Mouse (Mus musculus) limb, embryonic 11.5 days (tissue): ENCODE results near the gene Plxnc1. TPM values are rescaled to one million over a fixed set of nuclear protein-coding genes. Genes with fewer than 3 reads are reported as not detected.

Experiments used
- ATAC-seq: fragments of 200-750 bp; cut with Nextera tagmentation; 2 replicates; pipeline ENCODE4 v1.8.0; 2017; ENCODE audit warnings: low read depth; ENCODE audit not compliant: insufficient number of reproducible peaks, low FRiP score, low TSS enrichment
- DNase-seq: peaks from one replicate; pipeline ENCODE4 v3.0.0-alpha.2; 2015; ENCODE audit warnings: low spot score
- H3K27ac ChIP-seq: fragments of 300-500 bp; sonication (generic); replicated peaks from 2 replicates; pipeline ENCODE4 v1.5.1; 2014; ENCODE audit warnings: low read depth, mild to moderate bottlenecking, low read length
- H3K27me3 ChIP-seq: fragments of 300-500 bp; sonication (generic); 2 replicates; pipeline ENCODE4 v1.6.1; 2014; ENCODE audit warnings: mild to moderate bottlenecking, low read length, mixed read lengths; ENCODE audit not compliant: control insufficient read depth, insufficient read depth
- H3K36me3 ChIP-seq: fragments of 300-500 bp; sonication (generic); 2 replicates; pipeline ENCODE4 v1.6.1; 2014; ENCODE audit warnings: mild to moderate bottlenecking, low read length, moderate library complexity, mixed read lengths; ENCODE audit not compliant: control insufficient read depth, insufficient read depth
- H3K4me1 ChIP-seq: fragments of 300-500 bp; sonication (generic); 2 replicates; pipeline ENCODE4 v1.6.1; 2014; ENCODE audit warnings: low read length, mixed read lengths; ENCODE audit not compliant: control insufficient read depth, insufficient read depth
- H3K4me2 ChIP-seq: fragments of 300-500 bp; sonication (generic); 2 replicates; pipeline ENCODE4 v1.6.1; 2014; ENCODE audit warnings: low read depth, mild to moderate bottlenecking, moderate library complexity; ENCODE audit not compliant: severe bottlenecking
- H3K4me3 ChIP-seq: fragments of 300-500 bp; sonication (generic); 2 replicates; pipeline ENCODE4 v1.5.1; 2014; ENCODE audit warnings: low read depth, low read length
- H3K9ac ChIP-seq: fragments of 300-500 bp; sonication (generic); 2 replicates; pipeline ENCODE4 v1.6.1; 2014; ENCODE audit warnings: mild to moderate bottlenecking, low read length
- H3K9me3 ChIP-seq: fragments of 300-500 bp; sonication (generic); 2 replicates; pipeline ENCODE4 v1.6.1; 2016; ENCODE audit warnings: low read length; ENCODE audit not compliant: control insufficient read depth
- WGBS: fragments of 180-500 bp; shearing (Covaris S2); extraction: QIAGEN DNeasy Blood & Tissue Kit; methylation state at CpG from one replicate; pipeline ENCODE4 v1.1.7; 2014; 5-methylcytosine and 5-hydroxymethylcytosine counted together
- polyA plus RNA-seq: library from polyadenylated mRNA; unstranded; fragments of >200 nt; fragmentation: Nextera tagmentation; extraction: Ambion mirVana; gene quantifications from 2 replicates; pipeline ENCODE4 v1.2.1, GENCODE M21; 2014

The Plxnc1 gene
- polyA plus RNA-seq, 1 experiment from 2014 or later = 0.81 TPM

- H3K27me3 ChIP-seq = no peaks in the 10 kb centered on the region
- no peak overlapping the region for H3K27ac ChIP-seq
- ATAC-seq = peak; percentile 68
- no peaks in the 10 kb centered on the region for H3K36me3 ChIP-seq
- no peak overlapping the region for H3K9ac ChIP-seq
- H3K4me1 ChIP-seq = 0 out of 2 replicates have a peak, but pooled peaks cover 6% of the 10 kb centered on the region
- WGBS = 26% methylated on average over 21 of the region's 21 CpGs
- H3K4me2 ChIP-seq = no peak overlapping the region; the same call in 1 of the 2 replicates
- peak; percentile 65 for DNase-seq
- H3K4me3 ChIP-seq = 0 out of 2 replicates have a peak overlapping the region, but pooled peaks have one; percentile 1
- no peaks in the 10 kb centered on the region for H3K9me3 ChIP-seq
These were observed 38.8 kb downstream of the Plxnc1 start for GRCm38 (mm10) chr10:94905689-94906473.

- H3K4me3 ChIP-seq = 0 out of 2 replicates have a peak overlapping the region, but pooled peaks have one; percentile 1
- WGBS = 49% methylated on average over 3 of the region's 5 CpGs
- no peak overlapping the region for H3K27ac ChIP-seq
These were observed 39.4 kb downstream of the Plxnc1 start for GRCm38 (mm10) chr10:94905219-94905618.

GRCm38 (mm10) chr10:94896950-94897349, 47.7 kb downstream of the Plxnc1 start:
- no peak overlapping the region for H3K4me2 ChIP-seq
- no peak overlapping the region for H3K9ac ChIP-seq
- H3K27ac ChIP-seq = no peak overlapping the region
- no peaks in the 10 kb centered on the region for H3K9me3 ChIP-seq
- ATAC-seq = no peak
- 83% methylated on average over 6 of the region's 6 CpGs for WGBS
- no peak overlapping the region for H3K4me3 ChIP-seq
- H3K4me1 ChIP-seq = no peaks in the 10 kb centered on the region
- H3K27me3 ChIP-seq = no peaks in the 10 kb centered on the region
- DNase-seq = no peak
- no peaks in the 10 kb centered on the region for H3K36me3 ChIP-seq

More at GRCm38 (mm10) chr10:94905219-94905618, 39.4 kb downstream of the Plxnc1 start:
- no peak for ATAC-seq
- H3K27me3 ChIP-seq = no peaks in the 10 kb centered on the region
- H3K9ac ChIP-seq = no peak overlapping the region
- H3K36me3 ChIP-seq = no peaks in the 10 kb centered on the region
- no peaks in the 10 kb centered on the region for H3K9me3 ChIP-seq
- H3K4me2 ChIP-seq = no peak overlapping the region
- 0 out of 2 replicates have a peak, but pooled peaks cover 6% of the 10 kb centered on the region for H3K4me1 ChIP-seq
- no peak for DNase-seq

- no peak overlapping the region for H3K9ac ChIP-seq
- WGBS = 86% methylated on average over 2 of the region's 2 CpGs
- no peak overlapping the region for H3K4me2 ChIP-seq
- DNase-seq = no peak
- H3K27me3 ChIP-seq = no peaks in the 10 kb centered on the region
- no peaks in the 10 kb centered on the region for H3K36me3 ChIP-seq
- no peak overlapping the region for H3K27ac ChIP-seq
- H3K4me1 ChIP-seq = no peaks in the 10 kb centered on the region
- H3K4me3 ChIP-seq = no peak overlapping the region
- ATAC-seq = no peak
- H3K9me3 ChIP-seq = no peaks in the 10 kb centered on the region
These were observed 48.3 kb downstream of the Plxnc1 start for GRCm38 (mm10) chr10:94896311-94896710.

- no peak overlapping the region for H3K4me2 ChIP-seq
- no peak overlapping the region for H3K9ac ChIP-seq
- H3K4me3 ChIP-seq = no peak overlapping the region
- 78% methylated on average over 3 of the region's 3 CpGs for WGBS
- ATAC-seq = no peak
- no peaks in the 10 kb centered on the region for H3K27me3 ChIP-seq
- DNase-seq = no peak
- H3K4me1 ChIP-seq = no peaks in the 10 kb centered on the region
- H3K27ac ChIP-seq = no peak overlapping the region
- H3K36me3 ChIP-seq = no peaks in the 10 kb centered on the region
- H3K9me3 ChIP-seq = no peaks in the 10 kb centered on the region
These were observed 48.8 kb downstream of the Plxnc1 start for GRCm38 (mm10) chr10:94895876-94896275.

GRCm38 (mm10) chr10:94889735-94890134, 54.9 kb downstream of the Plxnc1 start:
- no peak overlapping the region for H3K27ac ChIP-seq
- H3K4me3 ChIP-seq = no peak overlapping the region
- no peak overlapping the region for H3K4me2 ChIP-seq
- no peak overlapping the region for H3K9ac ChIP-seq
- 54% methylated on average over 4 of the region's 4 CpGs for WGBS
- ATAC-seq (no peak), DNase-seq (no peak)
- H3K27me3 ChIP-seq = no peaks in the 10 kb centered on the region
- H3K9me3 ChIP-seq = peaks cover 3% of the 10 kb centered on the region; the same call in 1 of the 2 replicates
- no peaks in the 10 kb centered on the region for H3K4me1 ChIP-seq
- H3K36me3 ChIP-seq = no peaks in the 10 kb centered on the region

GRCm38 (mm10) chr10:94883216-94883615, 61.4 kb downstream of the Plxnc1 start:
- no peak overlapping the region for H3K4me2 ChIP-seq
- H3K27me3 ChIP-seq = no peaks in the 10 kb centered on the region
- H3K4me1 ChIP-seq = no peaks in the 10 kb centered on the region
- ATAC-seq = no peak
- H3K4me3 ChIP-seq = no peak overlapping the region
- peaks cover 1% of the 10 kb centered on the region; the same call in 1 of the 2 replicates for H3K9me3 ChIP-seq
- no peak for DNase-seq
- no peaks in the 10 kb centered on the region for H3K36me3 ChIP-seq
- 76% methylated on average over 6 of the region's 6 CpGs for WGBS
- H3K9ac ChIP-seq = no peak overlapping the region
- H3K27ac ChIP-seq = no peak overlapping the region

- 92% methylated on average over 5 of the region's 5 CpGs for WGBS
- H3K4me1 ChIP-seq = peaks cover 14% of the 10 kb centered on the region
These were observed 73.1 kb downstream of the Plxnc1 start for GRCm38 (mm10) chr10:94871506-94871905.

More at GRCm38 (mm10) chr10:94871506-94871905, 73.1 kb downstream of the Plxnc1 start:
- Histone ChIP-seq H3K27ac (no peak overlapping the region), H3K4me3 (no peak overlapping the region), H3K9ac (no peak overlapping the region), H3K4me2 (no peak overlapping the region), H3K9me3 (no peaks in the 10 kb centered on the region), H3K27me3 (no peaks in the 10 kb centered on the region), H3K36me3 (no peaks in the 10 kb centered on the region)
- no peak for DNase-seq
- ATAC-seq = no peak
